Mouse (Mus musculus) heart, postnatal 0 days (tissue): ENCODE data around the gene Myo1g.

Experiments
- CTCF ChIP-seq: IDR thresholded peaks from 2 replicates; pipeline ENCODE4 v1.5.1; 2016; ENCODE audit warnings: antibody characterized with exemption, control low read depth, low read depth
- EP300 ChIP-seq: IDR thresholded peaks from 2 replicates; pipeline ENCODE4 v1.6.1; 2016; ENCODE audit warnings: antibody characterized with exemption, low read depth

DNA sequence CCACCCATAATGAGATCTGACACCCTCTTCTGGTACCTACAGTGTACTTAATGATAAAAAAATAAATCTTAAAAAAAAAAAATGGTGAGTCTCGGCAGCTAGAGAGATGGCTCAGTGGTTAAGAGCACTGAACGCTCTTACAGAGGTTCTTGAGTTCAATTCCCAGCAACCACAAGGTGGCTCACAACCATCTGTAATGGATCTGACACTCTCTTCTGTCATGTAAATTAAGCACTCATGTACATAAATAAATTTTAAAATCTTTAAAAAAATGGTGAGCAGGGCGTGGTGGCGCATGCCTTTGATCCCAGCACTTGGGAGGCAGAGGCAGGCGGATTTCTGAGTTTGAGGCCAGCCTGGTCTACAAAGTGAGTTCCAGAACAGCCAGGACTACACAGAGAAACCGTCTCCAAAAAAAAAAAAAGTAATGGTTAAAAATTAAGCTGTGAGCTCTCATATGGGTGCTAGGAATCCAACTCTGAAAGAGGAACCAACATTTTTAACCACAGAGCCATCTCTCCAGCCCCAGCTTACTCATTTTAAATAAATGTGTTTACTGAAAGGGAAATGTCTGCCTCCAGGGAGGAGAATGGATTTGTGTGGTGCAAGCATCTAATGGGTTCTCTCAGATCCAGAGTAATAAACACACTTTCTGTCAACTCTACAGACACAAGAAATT lies 57.5 kb downstream of the Myo1g start:
- TF ChIP-seq CTCF (no peak), EP300 (no peak)
